In genomic region chr4:47671362-47671761, GRCm38 (mm10) we compare ENCODE assay signal across 23 mouse cellular contexts.
A peak's percentile ranks its signal among the peaks of the same experiment; 100 is the strongest.
DNase-seq lines count a peak whose midpoint lies in the region; ATAC-seq lines count a peak whose summit lies in the region.
"Had no signal": no experiment of that assay in that cellular context is flagged by ENCODE, and none has a peak within 500 bp of the region (broad histone marks: within the 10 kb centered on the region; RNA-seq: fewer than 3 reads in every experiment).

No protein-coding gene starts in this region.

- ATAC-seq in heart, embryonic 11.5 days (replicated peaks; ENCODE audit: insufficient number of reproducible peaks, low FRiP score, low TSS enrichment), result no peak
- ATAC-seq in granulocyte monocyte progenitor cell, adult 5-6 weeks (replicated peaks; ENCODE audit: poor library complexity, severe bottlenecking), result no peak
- ATAC-seq: forebrain, embryonic 16.5 days had no signal

- H3K9ac ChIP-seq in heart, embryonic 11.5 days (ENCODE audit: low read depth, low read length), result no peak overlapping the region
- H3K9ac ChIP-seq: heart, embryonic 15.5 days; hindbrain, embryonic 13.5 days; limb, embryonic 13.5 days; neural tube, embryonic 15.5 days; stomach, embryonic 15.5 days had no signal

- H3K9me3 ChIP-seq in heart, embryonic 11.5 days (replicated peaks; ENCODE audit: control insufficient read depth, low read length), result no peaks in the 10 kb centered on the region
- H3K9me3 ChIP-seq: heart, embryonic 15.5 days; hindbrain, embryonic 13.5 days; limb, embryonic 13.5 days; neural tube, embryonic 15.5 days; stomach, embryonic 15.5 days had no signal

- no peak overlapping the region for H3K4me2 ChIP-seq in heart, embryonic 11.5 days
- H3K4me2 ChIP-seq: heart, embryonic 15.5 days; hindbrain, embryonic 13.5 days; limb, embryonic 13.5 days; liver, embryonic 11.5 days; neural tube, embryonic 15.5 days; stomach, embryonic 15.5 days had no signal

- peak; percentile 77 to 88 for DNase-seq in adrenal gland, adult (ENCODE audit: inconsistent age in 2 of 2, low spot score in 1 of 2)
- no peak for DNase-seq in adrenal gland, postnatal 4 days (ENCODE audit: low spot score in 2 of 2)
- DNase-seq in heart, adult 11 months, result peak; percentile 88
- DNase-seq in adrenal gland, postnatal 10 days, result peak; percentile 32
- DNase-seq in skeletal muscle tissue, adult 2 months (ENCODE audit: low read depth, low spot score), result peak; percentile 83
- DNase-seq: cerebellum, adult 18-20 months; cerebellum, postnatal 10 days; kidney, adult 11 months; kidney, postnatal 14 days; midbrain, embryonic 14.5 days; retina, postnatal 1 day; right cerebral cortex, postnatal 14 days had no signal

- WGBS in heart, embryonic 11.5 days (ENCODE audit: insufficient replicate concordance), result 48% methylated on average over 5 of the region's 5 CpGs

- H3K36me3 ChIP-seq in heart, embryonic 11.5 days (ENCODE audit: control insufficient read depth, insufficient read depth, low read length), result no peaks in the 10 kb centered on the region
- H3K36me3 ChIP-seq: heart, embryonic 15.5 days; hindbrain, embryonic 13.5 days; limb, embryonic 13.5 days; neural tube, embryonic 15.5 days; stomach, embryonic 15.5 days had no signal

- 0 out of 2 replicates have a peak, but pooled peaks cover 5% of the 10 kb centered on the region for H3K4me1 ChIP-seq in heart, embryonic 11.5 days (ENCODE audit: control insufficient read depth, insufficient read depth, low read length)
- H3K4me1 ChIP-seq: hindbrain, embryonic 13.5 days; limb, embryonic 13.5 days; neural tube, embryonic 15.5 days; stomach, embryonic 15.5 days had no signal

- H3K4me3 ChIP-seq in heart, embryonic 11.5 days (ENCODE audit: low read depth, low read length), result no peak overlapping the region
- H3K4me3 ChIP-seq: erythroblast, embryonic 14.5 days; heart, embryonic 15.5 days; hindbrain, embryonic 13.5 days; limb, embryonic 13.5 days; neural tube, embryonic 15.5 days; stomach, embryonic 15.5 days had no signal

- H3K27me3 ChIP-seq in heart, embryonic 11.5 days (ENCODE audit: control insufficient read depth, insufficient read depth, low read length), result peaks cover 4% of the 10 kb centered on the region; the same call in 1 of the 2 replicates
- H3K27me3 ChIP-seq: CH12.LX; hindbrain, embryonic 13.5 days; limb, embryonic 13.5 days; neural tube, embryonic 15.5 days; stomach, embryonic 15.5 days had no signal

- no peak overlapping the region for H3K27ac ChIP-seq in heart, embryonic 11.5 days (ENCODE audit: low read depth, low read length)
- H3K27ac ChIP-seq: heart, embryonic 15.5 days; hindbrain, embryonic 13.5 days; limb, embryonic 13.5 days; neural tube, embryonic 15.5 days; stomach, embryonic 15.5 days had no signal

Comparison
In these comparisons a context has a peak if more than half of its experiments do, and no peak if none do; other contexts are left out.
1. DNase-seq: peak in adrenal gland, adult (2 of 2), heart, adult 11 months (single experiment), adrenal gland, postnatal 10 days (single experiment) and skeletal muscle tissue, adult 2 months (single experiment); none in adrenal gland, postnatal 4 days (0 of 2).